Mouse (Mus musculus) layer of hippocampus, adult 18-20 months (tissue): ENCODE data around the gene Lrrc15. TPM values are rescaled to one million over a fixed set of nuclear protein-coding genes. Genes with fewer than 3 reads are reported as not detected.

Experiments used
- DNase-seq, 2 experiments: peaks; one replicate each; pipeline ENCODE4 v3.0.0; 2022; ENCODE audit warnings: low spot score in 2 of 2
- total RNA-seq, 2 experiments: library from RNA; stranded (reverse); gene quantifications; 2 replicates each; pipeline ENCODE4 v1.2.3; 2021

Gene Lrrc15
- total RNA-seq, 2 experiments from 2014 or later: 0.05 TPM; not detected in 1

DNA sequence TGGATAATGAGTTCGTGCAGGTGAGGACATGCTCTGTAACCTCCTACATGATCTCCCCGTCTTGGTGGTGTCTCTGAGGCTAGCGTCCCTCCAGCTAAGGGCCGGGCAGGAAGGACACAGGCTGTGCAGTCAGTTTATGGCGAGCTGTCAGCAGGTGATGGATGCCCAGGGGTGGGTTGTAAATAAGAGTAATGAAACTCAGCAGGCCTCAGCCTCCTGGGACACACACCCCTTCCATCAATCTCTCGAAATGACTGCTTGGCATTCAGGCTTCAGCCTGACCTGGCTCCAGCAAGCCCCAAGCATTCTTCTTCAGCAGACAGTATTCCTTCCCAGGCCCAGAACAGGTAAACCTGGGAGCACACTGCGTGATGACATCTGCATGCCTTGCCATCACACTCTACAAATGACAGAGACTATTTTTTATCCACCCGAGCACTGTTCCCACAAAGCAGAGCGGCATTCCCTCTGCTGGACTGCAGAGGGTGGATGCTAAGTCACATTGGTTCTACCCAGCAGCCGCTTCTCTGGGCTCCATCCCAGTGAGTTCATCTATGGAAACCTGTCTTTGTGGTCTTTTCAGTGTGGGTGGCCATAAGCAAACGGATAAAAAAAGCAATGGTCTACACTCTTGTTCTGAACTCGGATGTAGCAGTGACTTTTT is 38.9 kb downstream of the Lrrc15 start:
- no peak for DNase-seq

DNA sequence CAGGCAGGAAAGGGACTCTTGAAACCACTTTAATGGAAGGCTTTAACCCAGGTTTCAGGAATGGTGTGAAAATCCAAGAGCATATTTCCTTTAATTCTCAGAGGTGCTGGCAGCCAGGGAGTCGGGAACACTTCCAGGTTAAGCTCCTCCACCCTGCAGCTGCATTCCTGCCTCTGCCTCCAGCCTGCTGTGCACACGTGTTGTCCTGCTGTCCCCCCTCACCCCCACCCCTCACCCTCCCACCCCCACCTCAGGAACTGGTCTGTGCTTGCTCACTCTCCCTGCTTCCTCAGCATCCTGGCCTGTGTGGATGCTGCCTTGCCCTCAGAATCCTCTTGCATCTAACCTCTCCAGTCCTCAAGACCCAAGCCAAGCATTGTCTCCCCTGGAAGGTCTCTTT is 41.4 kb downstream of the Lrrc15 start:
- no peak for DNase-seq

- DNase-seq: no peak
Observed at GRCm38 (mm10) chr16:30238791-30239190, 44.3 kb downstream of the Lrrc15 start.

DNA sequence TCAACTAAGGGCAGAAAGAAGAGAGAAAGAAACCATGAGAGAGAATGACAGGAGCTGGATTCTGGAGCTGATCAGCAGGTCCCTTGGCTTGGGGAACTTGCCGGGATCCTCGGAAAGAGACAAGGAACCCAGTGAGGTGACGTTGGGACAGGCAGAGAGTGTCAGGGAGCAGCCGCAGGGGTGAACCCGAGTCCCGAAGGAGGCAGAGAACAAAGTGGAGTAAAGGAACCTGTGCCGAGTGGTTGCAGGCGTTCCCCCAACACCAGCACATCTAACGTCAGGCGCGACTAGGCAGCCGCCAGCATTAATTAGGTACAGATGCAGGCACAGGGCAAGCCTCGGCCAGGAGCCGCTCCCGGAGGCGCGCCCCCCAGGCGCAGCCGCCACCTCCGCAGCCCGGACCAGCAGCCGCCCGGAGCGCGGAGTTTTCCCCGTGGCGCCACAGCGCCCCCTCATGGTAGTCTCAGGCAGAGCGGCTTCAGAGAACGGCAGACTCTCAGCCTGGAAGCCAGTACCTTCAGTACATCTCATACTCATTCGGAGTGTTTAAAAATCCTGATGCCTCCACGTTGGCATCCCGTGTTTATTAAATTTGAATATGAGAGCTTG is 46.9 kb downstream of the Lrrc15 start:
- DNase-seq: peak; percentile 67 to 88

DNA sequence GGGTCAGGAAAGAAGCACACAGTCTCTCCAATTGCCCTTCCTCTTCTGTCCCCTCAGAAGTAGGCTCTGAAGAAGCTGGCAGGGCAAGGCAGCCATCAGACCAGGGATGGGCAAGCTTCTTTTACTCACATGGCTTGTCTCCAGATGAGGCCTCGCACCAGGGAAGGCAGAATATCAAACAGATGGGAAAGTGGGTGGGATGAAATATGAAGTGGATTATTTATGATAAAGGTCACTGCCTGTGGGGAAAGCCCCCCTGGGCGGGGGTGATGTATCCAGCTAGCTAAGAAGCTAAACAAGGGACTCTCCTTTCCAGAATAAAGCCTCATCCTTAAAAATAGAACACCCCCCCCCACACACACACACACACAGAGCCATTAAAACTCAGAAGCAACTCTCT is 47.5 kb downstream of the Lrrc15 start:
- DNase-seq: peak in 1 of 2 experiments; percentile 20

DNA sequence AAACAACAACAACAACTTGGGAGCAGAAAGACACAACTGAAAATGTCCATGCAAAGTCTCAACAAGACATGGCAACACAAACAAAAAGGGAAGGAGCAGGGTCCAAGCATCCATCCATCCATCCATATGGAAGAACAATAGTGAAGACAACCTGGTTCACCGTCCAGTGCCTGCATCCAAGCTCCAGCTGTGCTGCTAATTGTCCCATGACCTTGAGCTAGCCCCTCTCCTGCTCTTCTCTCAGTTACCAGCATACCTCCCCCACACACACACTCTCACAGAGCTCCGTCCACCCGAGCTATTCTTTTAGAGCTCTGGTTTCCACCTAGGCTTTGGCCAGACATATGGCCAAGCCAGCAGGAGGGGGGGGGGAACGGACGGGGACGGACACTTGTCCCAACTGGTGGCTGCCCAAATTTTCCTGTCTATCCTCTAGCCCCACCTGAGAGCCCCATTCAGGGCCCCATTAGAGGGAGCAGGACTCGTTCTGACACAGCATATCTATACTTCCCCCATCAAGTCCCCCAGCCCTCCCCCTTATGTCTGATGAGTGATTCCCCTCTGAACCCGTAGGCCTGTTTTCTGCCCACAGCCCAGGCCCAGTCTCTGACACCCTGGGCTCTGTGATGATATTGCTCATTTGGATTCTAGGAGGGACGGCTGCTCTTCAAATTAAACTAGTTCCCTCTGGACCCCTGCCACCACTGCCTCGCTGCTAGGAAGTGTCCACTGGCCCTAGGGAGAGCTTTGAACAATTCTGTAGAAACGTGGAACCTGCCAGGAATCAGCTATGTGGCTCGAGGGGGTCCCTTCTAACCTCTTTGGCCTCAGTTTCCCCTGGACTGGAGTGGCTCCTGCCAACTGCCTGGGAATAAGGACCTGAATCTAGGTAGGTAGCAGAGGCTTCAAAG is 48.2 kb downstream of the Lrrc15 start:
- no peak for DNase-seq

DNA sequence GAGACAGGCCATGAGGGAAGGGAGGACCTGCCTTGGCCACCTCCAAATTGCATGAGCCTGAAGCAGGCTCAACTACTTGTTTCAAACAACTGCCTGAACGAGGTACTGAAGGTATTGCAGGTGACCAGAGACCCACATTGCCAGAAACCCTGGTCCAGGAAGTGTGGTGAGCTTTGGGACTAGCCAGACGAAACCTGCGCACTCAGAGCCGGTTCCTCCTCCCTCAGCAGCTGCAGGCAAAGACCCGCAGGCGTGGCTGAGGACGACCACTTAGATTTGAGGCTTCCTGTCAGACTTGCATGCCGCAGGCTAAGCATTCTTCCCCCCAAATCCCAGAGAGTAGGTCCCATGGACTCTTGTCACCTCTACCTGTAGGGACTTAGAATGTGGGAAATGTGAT is 49.0 kb downstream of the Lrrc15 start:
- DNase-seq: no peak

GRCm38 (mm10) chr16:30231882-30232604 is 51.0 kb downstream of the Lrrc15 start:
- no peak for DNase-seq

- DNase-seq: no peak
Observed at GRCm38 (mm10) chr16:30227352-30227751, 55.7 kb downstream of the Lrrc15 start.

GRCm38 (mm10) chr16:30221161-30221782 is 61.8 kb downstream of the Lrrc15 start:
- no peak for DNase-seq

Other genes with a start within 250 kb of the Lrrc15 start
- 10 to 100 TPM; 24.4 to 28.0 TPM for gene Hes1, start 218.9 kb downstream of the Lrrc15 start, total RNA-seq
- not detected for gene Cpn2, start 15.8 kb downstream of the Lrrc15 start, total RNA-seq
- 1 to 10 TPM; 1.3 to 1.7 TPM for gene Gp5, start 27.5 kb upstream of the Lrrc15 start, total RNA-seq
- gene Atp13a3, start 122.7 kb upstream of the Lrrc15 start, total RNA-seq: 10 to 100 TPM; 71.5 to 72.9 TPM